Mouse (Mus musculus) E14TG2a.4 (cell line): ENCODE results near the gene Gm45753.

ENCODE experiments used
- CTCF ChIP-seq: conservative IDR thresholded peaks from 2 replicates; pipeline ENCODE4 v1.5.1; 2014; ENCODE audit warnings: low read length
- NANOG ChIP-seq: IDR thresholded peaks from 2 replicates; pipeline ENCODE4 v1.6.1; 2014; ENCODE audit warnings: borderline replicate concordance, low read length, mixed read lengths
- POU5F1 ChIP-seq: IDR thresholded peaks from 2 replicates; pipeline ENCODE4 v1.6.1; 2014; ENCODE audit warnings: low read length, borderline replicate concordance

DNA sequence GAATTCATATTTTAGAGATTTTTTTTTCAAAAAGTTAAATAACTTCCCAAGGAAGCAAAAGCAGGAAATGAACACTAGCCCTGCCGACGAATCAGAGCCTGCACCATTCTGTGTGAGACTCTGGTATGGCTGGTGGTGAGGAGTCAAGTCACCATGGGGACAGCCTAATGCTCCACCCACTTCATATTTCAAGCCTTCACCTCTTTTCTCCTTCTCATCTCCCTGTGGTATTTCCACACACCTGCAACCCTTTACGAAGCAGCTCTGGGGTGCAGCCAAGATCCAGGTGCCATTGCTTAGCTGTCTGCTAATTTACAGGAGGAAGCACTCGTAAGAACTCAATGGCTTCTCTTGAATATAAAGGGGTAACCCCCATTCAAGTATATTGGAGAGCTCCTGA lies 2.7 kb upstream of the Gm45753 start:
- TF ChIP-seq CTCF (no peak), NANOG (no peak), POU5F1 (no peak)
